Mouse (Mus musculus): Measurements from ENCODE around the gene Actn3.

DNA sequence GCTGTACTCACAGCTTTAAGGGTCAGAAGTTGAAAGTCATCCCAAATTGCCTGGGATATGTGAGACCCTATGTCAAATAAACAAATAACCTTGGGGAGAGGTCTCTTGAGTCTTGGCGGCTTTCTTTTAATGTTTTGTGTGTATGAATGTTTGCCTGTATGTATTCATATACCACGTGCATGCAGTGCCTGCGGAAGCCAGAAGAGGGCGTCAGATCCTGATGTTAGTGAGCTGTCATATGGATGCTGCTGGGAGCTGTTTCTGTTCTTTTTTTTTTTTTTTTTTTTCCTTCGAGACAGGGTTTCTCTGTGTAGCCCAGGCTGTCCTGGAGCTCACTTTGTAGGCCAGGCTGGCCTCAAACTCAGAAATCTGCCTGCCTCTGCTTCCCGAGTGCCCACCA lies 64.7 kb downstream of the Actn3 start:
- no peak for TF ChIP-seq GATA1 (IDR thresholded peaks at IDR 0.05; ENCODE audit: borderline replicate concordance, low read length)
- no peak for TF ChIP-seq FLI1 (IDR thresholded peaks at IDR 0.05; ENCODE audit: low read length)

All from megakaryocyte, embryonic 14.5 days (primary cell).